Mouse (Mus musculus): Measurements from ENCODE around the gene Lingo1.

DNA sequence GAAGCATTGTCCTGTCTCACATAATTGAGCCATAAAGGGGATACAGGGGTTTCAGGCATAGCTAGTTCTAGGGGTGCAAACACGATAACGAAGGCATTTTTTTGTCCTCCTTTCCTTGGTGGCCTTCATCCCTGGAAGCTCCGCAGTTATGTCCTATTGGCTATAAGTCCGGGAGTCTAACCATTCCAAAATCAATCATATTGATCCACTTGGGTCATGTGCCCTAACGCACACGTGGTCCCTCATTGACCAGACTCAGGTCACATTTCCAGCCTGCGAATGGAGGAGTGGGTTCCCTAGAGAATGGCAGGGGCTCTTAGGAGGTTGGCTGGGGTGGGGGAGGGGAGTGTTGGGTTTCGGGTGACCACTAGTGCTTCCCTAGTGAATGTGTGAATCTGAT is 215.3 kb downstream of the Lingo1 start:
- TF ChIP-seq CTCF (IDR thresholded peaks at IDR 0.05; ENCODE audit: extremely low read depth, insufficient read length, insufficient replicate concordance, low read depth, low read length) (no peak), POLR2A (IDR thresholded peaks at IDR 0.05; ENCODE audit: low read depth, low read length) (no peak)
